Mouse (Mus musculus) adrenal gland, postnatal 14 days (tissue): ENCODE data around the gene Camta2. TPM values are rescaled to one million over a fixed set of nuclear protein-coding genes. Genes with fewer than 3 reads are reported as not detected.

Experiments used
- microRNA-seq, 2 experiments: library from miRNA; unstranded; fragments of <30 nt; microRNA quantifications; one replicate each; pipeline ENCODE4 v1.2.0; 2021
- total RNA-seq: library from RNA; stranded (reverse); gene quantifications from 2 replicates; pipeline ENCODE4 v1.2.3, GENCODE M21; 2021

Camta2 gene
- total RNA-seq, 1 experiment from 2014 or later, result 41.8 TPM

Small RNA genes lying within 50 kb of the gene (microRNA-seq; reads per million reads assigned to microRNA genes)
- gene Mir6925, result 0.43 to 1.9 reads per million in 2 experiments

Other genes with a start within 250 kb of the Camta2 start
- 18.1 and 23.3 TPM in 2 replicates for gene Med11, start 236.2 kb downstream of the Camta2 start, total RNA-seq
- 1.3 and 1.5 TPM in 2 replicates for gene Zmynd15, start 228.7 kb downstream of the Camta2 start, total RNA-seq
- gene Cxcl16, start 228.1 kb downstream of the Camta2 start, total RNA-seq, result 4.0 and 6.0 TPM in 2 replicates
- gene Tm4sf5, start 182.9 kb downstream of the Camta2 start, total RNA-seq, result not detected in 2 replicates
- gene Vmo1, start 173.5 kb downstream of the Camta2 start, total RNA-seq, result not detected in 2 replicates
- gene Gltpd2, start 168.9 kb downstream of the Camta2 start, total RNA-seq, result 0.45 and 7.9 TPM in 2 replicates
- 233 and 258 TPM in 2 replicates for gene Psmb6, start 162.7 kb downstream of the Camta2 start, total RNA-seq
- not detected in 2 replicates for gene Gm40193, start 155.2 kb downstream of the Camta2 start, total RNA-seq
- 8.5 and 10.9 TPM in 2 replicates for gene Pld2, start 148.0 kb downstream of the Camta2 start, total RNA-seq
- gene Mink1, start 125.2 kb downstream of the Camta2 start, total RNA-seq, result 52.5 and 58.5 TPM in 2 replicates
- not detected in 2 replicates for gene 4930544D05Rik, start 72.3 kb downstream of the Camta2 start, total RNA-seq
- gene Chrne, start 68.9 kb downstream of the Camta2 start, total RNA-seq, result not detected in 2 replicates
- 0.49 and 0.56 TPM in 2 replicates for gene Gp1ba, start 49.0 kb downstream of the Camta2 start, total RNA-seq
- gene Rnf167, start 40.9 kb downstream of the Camta2 start, total RNA-seq, result 69.6 and 88.5 TPM in 2 replicates
- gene Slc25a11, start 40.6 kb downstream of the Camta2 start, total RNA-seq, result 175 and 184 TPM in 2 replicates
- gene Pfn1, start 33.5 kb downstream of the Camta2 start, total RNA-seq, result 807 and 918 TPM in 2 replicates
- 14.9 and 21.4 TPM in 2 replicates for gene Eno3, start 30.9 kb downstream of the Camta2 start, total RNA-seq
- gene Spag7, start 18.7 kb downstream of the Camta2 start, total RNA-seq, result 72.5 and 77.1 TPM in 2 replicates
- gene Inca1, start 12.1 kb upstream of the Camta2 start, total RNA-seq, result 15.2 and 15.8 TPM in 2 replicates
- 154 and 159 TPM in 2 replicates for gene Kif1c, start 12.4 kb upstream of the Camta2 start, total RNA-seq
- 8.7 and 10.3 TPM in 2 replicates for gene Zfp3, start 76.1 kb upstream of the Camta2 start, total RNA-seq
- 0.41 and 1.2 TPM in 2 replicates for gene Scimp, start 124.5 kb upstream of the Camta2 start, total RNA-seq
- 97.4 and 109 TPM in 2 replicates for gene Rabep1, start 156.7 kb upstream of the Camta2 start, total RNA-seq